23 mouse cellular contexts compared by ENCODE assay signal in the genomic region with DNA sequence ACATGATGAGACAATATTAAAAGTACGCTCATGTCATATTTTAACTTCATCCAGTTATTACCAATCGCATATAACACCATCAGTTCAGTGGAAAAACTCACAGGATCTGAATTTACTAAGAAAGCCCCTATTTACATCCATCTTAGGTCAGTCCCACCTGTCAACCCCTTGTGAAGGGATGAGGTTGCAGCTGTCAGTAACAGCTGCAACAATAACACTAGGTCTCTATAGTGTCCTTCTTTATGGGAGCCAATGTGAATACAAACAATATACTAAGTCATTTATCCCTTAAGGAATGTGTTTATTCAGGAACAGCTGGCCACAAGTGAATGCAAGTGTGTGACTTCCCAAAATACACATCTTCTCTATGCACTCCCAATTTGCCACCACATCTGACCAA.
"Had no signal": no experiment of that assay in that cellular context is flagged by ENCODE, and none has a peak within 500 bp of the region (broad histone marks: within the 10 kb centered on the region; RNA-seq: fewer than 3 reads in every experiment).

No protein-coding gene starts in this region.

- H3K36me3 ChIP-seq: heart, embryonic 10.5 days; heart, embryonic 12.5 days; hindbrain, embryonic 10.5 days; hindbrain, embryonic 12.5 days; intestine, embryonic 15.5 days; limb, embryonic 15.5 days; liver, embryonic 12.5 days had no signal

- H3K4me2 ChIP-seq: heart, embryonic 12.5 days; hindbrain, embryonic 12.5 days; hindbrain, embryonic 14.5 days; intestine, embryonic 15.5 days; limb, embryonic 15.5 days; liver, embryonic 12.5 days had no signal

- H3K9ac ChIP-seq: heart, embryonic 12.5 days; hindbrain, embryonic 12.5 days; hindbrain, embryonic 14.5 days; intestine, embryonic 15.5 days; limb, embryonic 15.5 days; liver, embryonic 12.5 days; liver, embryonic 14.5 days had no signal

- H3K4me3 ChIP-seq: gastrocnemius, adult 2 months; heart, embryonic 10.5 days; heart, embryonic 12.5 days; hindbrain, embryonic 10.5 days; hindbrain, embryonic 12.5 days; intestine, embryonic 15.5 days; limb, embryonic 15.5 days; liver, embryonic 12.5 days had no signal

- H3K27ac ChIP-seq: gastrocnemius, adult 2 months; heart, embryonic 10.5 days; hindbrain, embryonic 10.5 days; hindbrain, embryonic 12.5 days; hindbrain, embryonic 14.5 days; intestine, embryonic 15.5 days; kidney, postnatal 0 days; limb, embryonic 15.5 days; liver, embryonic 12.5 days; liver, embryonic 14.5 days had no signal

- H3K27me3 ChIP-seq: heart, embryonic 12.5 days; hindbrain, embryonic 12.5 days; intestine, embryonic 15.5 days; limb, embryonic 15.5 days; liver, embryonic 12.5 days had no signal

- H3K4me1 ChIP-seq: heart, embryonic 10.5 days; heart, embryonic 12.5 days; hindbrain, embryonic 10.5 days; hindbrain, embryonic 12.5 days; intestine, embryonic 15.5 days; limb, embryonic 15.5 days; liver, embryonic 12.5 days had no signal

- ATAC-seq: hindbrain, embryonic 16.5 days; inflammation-experienced regulatory T-cells, adult 6 months; intestine, embryonic 15.5 days; intestine, postnatal 0 days; liver, embryonic 12.5 days had no signal

- DNase-seq: gastrocnemius, adult 2 months; gastrocnemius, postnatal 10 days; gastrocnemius, postnatal 25 days; heart, adult 18-20 months; heart, postnatal 10 days; heart, postnatal 4 days; kidney, adult 18-20 months; kidney, adult 8-10 months; kidney, postnatal 14 days; kidney, postnatal 36 days had no signal

- H3K9me3 ChIP-seq: heart, embryonic 10.5 days; heart, embryonic 12.5 days; hindbrain, embryonic 10.5 days; hindbrain, embryonic 12.5 days; intestine, embryonic 15.5 days; limb, embryonic 15.5 days; liver, embryonic 12.5 days had no signal
